Mouse (Mus musculus) intestine, embryonic 16.5 days (tissue): ENCODE results near the gene Fam57b. TPM values are rescaled to one million over a fixed set of nuclear protein-coding genes. Genes with fewer than 3 reads are reported as not detected.
A peak's percentile ranks its signal among the peaks of the same experiment; 100 is the strongest.
"Not testable (repeated sequence)": the region's sequence is repeated elsewhere in the genome, so short reads cannot be mapped to it uniquely, and the experiment has no call there.

Experiments
- ATAC-seq: fragments of 200-750 bp; cut with Nextera tagmentation; 2 replicates; pipeline ENCODE4 v1.8.0; 2017; ENCODE audit warnings: moderate TSS enrichment, moderate library complexity
- H3K27ac ChIP-seq: fragments of 300-500 bp; sonication (generic); 2 replicates; pipeline ENCODE4 v1.5.1; 2014; ENCODE audit warnings: mild to moderate bottlenecking, low read length
- H3K27me3 ChIP-seq: fragments of 300-500 bp; sonication (generic); replicated peaks from 2 replicates; pipeline ENCODE4 v1.6.1; 2014; ENCODE audit warnings: low read length, control low read depth, mixed read lengths; ENCODE audit not compliant: control insufficient read depth, insufficient read depth
- H3K36me3 ChIP-seq: fragments of 300-500 bp; sonication (generic); 2 replicates; pipeline ENCODE4 v1.6.1; 2014; ENCODE audit warnings: low read length, control low read depth; ENCODE audit not compliant: control insufficient read depth, insufficient read depth
- H3K4me1 ChIP-seq: fragments of 300-500 bp; sonication (generic); 2 replicates; pipeline ENCODE4 v1.6.1; 2014; ENCODE audit warnings: low read length, control low read depth, mixed read lengths; ENCODE audit not compliant: control insufficient read depth, insufficient read depth
- H3K4me2 ChIP-seq: fragments of 300-500 bp; sonication (generic); 2 replicates; pipeline ENCODE4 v1.6.1; 2014; ENCODE audit warnings: low read depth, low read length, control low read depth
- H3K4me3 ChIP-seq: fragments of 300-500 bp; sonication (generic); 2 replicates; pipeline ENCODE4 v1.5.1; 2014; ENCODE audit warnings: mild to moderate bottlenecking, low read length
- H3K9ac ChIP-seq: fragments of 300-500 bp; sonication (generic); 2 replicates; pipeline ENCODE4 v1.6.1; 2014; ENCODE audit warnings: low read depth, low read length
- H3K9me3 ChIP-seq: fragments of 300-500 bp; sonication (generic); 2 replicates; pipeline ENCODE4 v1.6.1; 2016; ENCODE audit warnings: low read length, control low read depth; ENCODE audit not compliant: control insufficient read depth
- WGBS: fragments of 180-500 bp; shearing (Covaris S2); extraction: QIAGEN DNeasy Blood & Tissue Kit; methylation state at CpG from one replicate; pipeline ENCODE4 v1.1.7; 2014; 5-methylcytosine and 5-hydroxymethylcytosine counted together
- polyA plus RNA-seq: library from polyadenylated mRNA; unstranded; fragments of >200 nt; fragmentation: Nextera tagmentation; extraction: Ambion mirVana; gene quantifications from 2 replicates; pipeline ENCODE4 v1.2.1, GENCODE M21; 2015

The Fam57b gene
- polyA plus RNA-seq, 1 experiment from 2014 or later: 1.4 TPM

DNA sequence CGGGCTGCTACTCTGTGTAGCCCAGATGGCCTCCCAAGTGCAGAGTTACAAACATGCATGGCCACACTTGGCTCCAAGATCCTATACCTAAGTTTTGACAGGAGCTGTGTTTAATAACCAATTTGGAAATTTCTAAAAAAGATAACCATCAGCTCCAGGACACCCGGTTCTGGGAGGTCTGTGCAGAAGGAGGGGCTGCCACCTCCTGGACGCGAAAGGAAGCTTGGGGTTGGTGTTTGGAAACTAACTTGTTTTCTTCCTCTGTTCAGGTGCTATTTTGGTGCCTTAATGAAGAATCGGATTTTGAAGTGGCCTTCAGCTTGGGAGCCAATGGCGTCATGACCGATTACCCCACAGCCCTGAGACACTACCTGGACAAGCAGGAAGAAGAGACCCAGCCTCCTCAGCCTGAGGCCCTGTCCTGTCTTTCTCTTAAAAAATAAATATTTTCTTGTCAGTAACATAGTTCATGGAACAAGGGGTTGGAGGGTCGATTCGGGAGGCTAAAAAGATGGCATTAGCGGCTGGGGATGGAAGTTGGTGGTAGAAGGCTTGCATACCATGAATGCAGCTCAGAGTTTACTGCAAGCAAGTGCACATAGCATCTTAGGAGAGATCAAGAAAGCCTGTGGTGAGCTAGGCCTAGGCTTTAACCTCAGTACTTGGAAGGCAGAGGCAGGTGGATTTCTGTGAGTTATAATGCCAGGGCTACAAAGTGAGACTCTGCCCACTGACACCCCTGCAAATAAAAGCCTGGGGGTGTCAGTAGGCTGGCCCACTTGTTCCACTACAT lies 22.1 kb upstream of the Fam57b start:
- H3K36me3 ChIP-seq: no peaks in the 10 kb centered on the region; the same call in 1 of the 2 replicates
- no peaks in the 10 kb centered on the region for H3K27me3 ChIP-seq
- H3K9ac ChIP-seq: no peak overlapping the region; the same call in 1 of the 2 replicates
- peaks cover 33% of the 10 kb centered on the region for H3K4me1 ChIP-seq
- H3K4me2 ChIP-seq: no peak overlapping the region
- peak overlapping the region; percentile 92; the same call in 1 of the 2 replicates for H3K27ac ChIP-seq
- H3K9me3 ChIP-seq: no peaks in the 10 kb centered on the region
- H3K4me3 ChIP-seq: no peak overlapping the region
- no peak for ATAC-seq
- WGBS: 79% methylated on average over 10 of the region's 10 CpGs

- Histone ChIP-seq H3K4me2 (peak overlapping the region; percentile 88), H3K4me3 (peak overlapping the region; percentile 67; the same call in 1 of the 2 replicates), H3K4me1 (peaks cover 34% of the 10 kb centered on the region), H3K9me3 (no peaks in the 10 kb centered on the region), H3K36me3 (no peaks in the 10 kb centered on the region; the same call in 1 of the 2 replicates), H3K9ac (peak overlapping the region; percentile 87), H3K27me3 (no peaks in the 10 kb centered on the region), H3K27ac (peak overlapping the region; percentile 92)
- ATAC-seq: no peak
- WGBS: 42% methylated on average over 3 of the region's 3 CpGs
Measured at GRCm38 (mm10) chr7:126775978-126776234, 21.6 kb upstream of the Fam57b start.

- under 1% methylated on average over 36 of the region's 37 CpGs for WGBS
- Histone ChIP-seq H3K36me3 (no peaks in the 10 kb centered on the region; the same call in 1 of the 2 replicates), H3K4me3 (peak within 1 kb of the TSS; percentile 67), H3K27me3 (no peaks in the 10 kb centered on the region), H3K4me2 (peak within 1 kb of the TSS; percentile 88), H3K9me3 (no peaks in the 10 kb centered on the region), H3K27ac (peak within 1 kb of the TSS; percentile 92), H3K4me1 (peaks cover 41% of the 10 kb centered on the region), H3K9ac (peak within 1 kb of the TSS; percentile 87)
- peak; percentile 91 for ATAC-seq
Measured at GRCm38 (mm10) chr7:126776598-126777057, 20.8 kb upstream of the Fam57b start, which contains the start of gene Ypel3. Gene Ypel3, plus strand, starts transcription at chr7:126776955.

DNA sequence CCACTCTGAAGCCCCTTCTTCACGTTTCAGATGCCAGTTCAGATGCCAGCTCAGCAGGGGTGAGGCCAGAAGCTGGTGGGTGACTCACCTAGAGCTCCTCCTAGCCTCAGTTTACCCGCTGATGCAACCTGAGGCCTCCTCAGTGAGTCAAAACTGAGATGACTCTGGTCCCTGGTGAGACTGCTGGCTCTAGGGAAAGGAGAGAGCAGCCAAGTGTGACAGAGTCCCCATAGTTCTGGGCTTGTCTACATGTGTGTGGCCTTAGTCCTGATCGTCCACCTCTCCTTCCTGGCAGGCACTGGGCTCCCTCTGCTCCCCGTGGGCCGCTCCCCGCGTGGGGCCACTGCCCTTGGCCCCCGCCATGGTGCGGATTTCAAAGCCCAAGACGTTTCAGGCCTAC lies 20.0 kb upstream of the Fam57b start:
- WGBS: 52% methylated on average over 10 of the region's 10 CpGs

DNA sequence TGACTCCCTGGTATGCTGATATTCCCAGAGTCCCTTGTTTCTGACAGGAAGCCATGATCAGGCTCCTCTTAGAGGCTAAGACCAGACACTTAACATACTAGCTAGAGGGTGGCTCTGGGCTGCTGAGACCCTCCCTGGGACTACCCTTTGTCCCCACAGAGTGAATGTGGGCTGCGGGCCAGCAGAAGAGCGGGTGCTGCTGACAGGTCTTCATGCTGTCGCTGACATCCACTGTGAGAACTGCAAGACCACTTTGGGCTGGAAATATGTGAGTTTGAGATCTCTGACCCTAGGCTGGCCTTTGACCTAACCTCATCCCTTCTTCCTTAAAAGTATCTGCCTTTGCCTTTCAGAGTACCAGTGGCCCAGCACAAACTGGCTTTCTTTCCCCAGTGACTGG lies 19.3 kb upstream of the Fam57b start:
- Histone ChIP-seq H3K9ac (0 out of 2 replicates have a peak overlapping the region, but pooled peaks have one; percentile 87), H3K4me2 (no peak overlapping the region), H3K4me3 (no peak overlapping the region), H3K27me3 (no peaks in the 10 kb centered on the region), H3K27ac (no peak overlapping the region), H3K4me1 (peaks cover 43% of the 10 kb centered on the region), H3K9me3 (no peaks in the 10 kb centered on the region), H3K36me3 (no peaks in the 10 kb centered on the region; the same call in 1 of the 2 replicates)
- WGBS: 92% methylated on average over 3 of the region's 3 CpGs
- no peak for ATAC-seq

More for the DNA sequence above, 20.0 kb upstream of the Fam57b start:
- no peaks in the 10 kb centered on the region; the same call in 1 of the 2 replicates for H3K36me3 ChIP-seq
- H3K4me3 ChIP-seq: peak overlapping the region; percentile 67
- H3K27me3 ChIP-seq: no peaks in the 10 kb centered on the region
- no peaks in the 10 kb centered on the region for H3K9me3 ChIP-seq
- H3K9ac ChIP-seq: peak overlapping the region; percentile 87
- ATAC-seq: no peak
- H3K4me1 ChIP-seq: peaks cover 43% of the 10 kb centered on the region
- peak overlapping the region; percentile 88 for H3K4me2 ChIP-seq
- no peak overlapping the region for H3K27ac ChIP-seq

- not testable (repeated sequence) for H3K27me3 ChIP-seq, H3K9me3 ChIP-seq, H3K9ac ChIP-seq, H3K4me3 ChIP-seq, ATAC-seq, H3K4me2 ChIP-seq, H3K36me3 ChIP-seq
- Histone ChIP-seq H3K27ac (peak overlapping the region; percentile 25; the same call in 1 of the 2 replicates), H3K4me1 (peaks cover 43% of the 10 kb centered on the region)
- WGBS: 86% methylated on average over 7 of the region's 7 CpGs
Measured at GRCm38 (mm10) chr7:126779101-126779500, 18.4 kb upstream of the Fam57b start.

DNA sequence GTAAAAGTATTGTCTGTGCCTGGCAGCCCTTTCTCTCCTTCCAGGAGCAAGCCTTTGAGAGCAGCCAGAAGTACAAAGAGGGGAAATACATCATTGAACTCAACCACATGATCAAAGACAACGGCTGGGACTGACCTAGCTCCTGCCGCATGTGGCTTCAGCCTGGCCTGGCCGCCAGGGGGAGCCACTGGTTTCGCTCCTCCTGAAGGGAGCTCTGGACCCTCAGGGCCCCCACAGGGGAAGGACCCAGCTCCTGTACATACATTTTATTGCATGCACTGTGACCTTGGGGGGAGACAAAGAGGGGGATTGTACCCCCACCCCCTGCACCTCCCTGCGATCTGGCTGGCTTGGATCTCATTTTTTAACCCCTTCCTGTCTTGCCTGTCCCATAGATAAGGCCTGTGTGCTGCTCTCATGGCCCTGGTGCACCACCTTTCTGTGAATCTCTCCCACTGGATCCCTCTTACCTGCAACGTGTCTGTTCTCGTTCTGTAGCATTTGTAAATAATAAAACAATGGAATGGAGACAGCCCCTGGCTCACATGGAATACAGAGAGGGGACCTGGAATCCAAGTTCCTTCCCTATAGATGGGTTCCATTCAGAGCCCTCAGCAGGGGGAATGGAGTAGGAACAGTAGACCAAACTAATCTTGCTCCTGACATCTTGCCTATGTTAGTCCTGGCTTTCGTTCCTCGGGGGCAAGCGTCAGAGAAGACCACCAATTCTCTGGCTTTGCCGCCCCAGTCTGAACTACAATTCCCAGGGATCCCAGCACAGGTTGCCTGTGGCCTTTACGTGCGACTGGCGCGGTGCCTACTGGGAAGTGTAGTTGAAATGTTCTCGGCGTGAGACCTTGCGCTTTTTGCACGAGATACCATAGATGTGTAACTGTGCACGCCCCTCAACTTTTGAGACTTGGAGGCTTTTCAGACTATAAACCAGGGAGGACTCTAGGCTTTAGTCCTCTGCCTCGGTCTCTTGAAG lies 17.2 kb upstream of the Fam57b start:
- H3K36me3 ChIP-seq: peaks cover 5% of the 10 kb centered on the region
- H3K27me3 ChIP-seq: no peaks in the 10 kb centered on the region
- H3K27ac ChIP-seq: peak overlapping the region; percentile 26
- peak overlapping the region; percentile 57 for H3K9ac ChIP-seq
- peak; percentile 69 for ATAC-seq
- H3K9me3 ChIP-seq: no peaks in the 10 kb centered on the region
- peaks cover 40% of the 10 kb centered on the region for H3K4me1 ChIP-seq
- under 1% methylated on average over 21 of the region's 21 CpGs for WGBS
- peak overlapping the region; percentile 40 for H3K4me3 ChIP-seq
- peak overlapping the region; percentile 75 for H3K4me2 ChIP-seq

GRCm38 (mm10) chr7:126780971-126781635 lies 16.4 kb upstream of the Fam57b start, which contains the start of gene Tbx6:
Gene Tbx6, plus strand, starts transcription at chr7:126781483.
- peak within 1 kb of the TSS; percentile 75 for H3K4me2 ChIP-seq
- peak within 1 kb of the TSS; percentile 26 for H3K27ac ChIP-seq
- peak; percentile 12 for ATAC-seq
- no peaks in the 10 kb centered on the region for H3K9me3 ChIP-seq
- H3K27me3 ChIP-seq: no peaks in the 10 kb centered on the region
- H3K4me3 ChIP-seq: peak within 1 kb of the TSS; percentile 40
- peaks cover 36% of the 10 kb centered on the region for H3K4me1 ChIP-seq
- H3K9ac ChIP-seq: peak within 1 kb of the TSS; percentile 57
- H3K36me3 ChIP-seq: peaks cover 11% of the 10 kb centered on the region
- WGBS: 7% methylated on average over 22 of the region's 22 CpGs
